Mouse (Mus musculus): ENCODE measurements at regions not wholly inside any gene's neighbourhood (a gene's known extent, or its start where the extent isn't known, plus 50 kb on each side); places are given as distances from the start of the nearest gene placed in this dataset.

- no peak overlapping the region for H3K9ac ChIP-seq (ENCODE audit: low read length)
- 39% methylated on average over 1 of the region's 1 CpGs for WGBS
- H3K27me3 ChIP-seq (ENCODE audit: control insufficient read depth, insufficient read depth, low read length), result no peaks in the 10 kb centered on the region
- no peaks in the 10 kb centered on the region for H3K36me3 ChIP-seq (ENCODE audit: control insufficient read depth, insufficient read depth, low read length)
- H3K9me3 ChIP-seq (ENCODE audit: control insufficient read depth, low read length), result no peaks in the 10 kb centered on the region
- no peak for DNase-seq (ENCODE audit: low spot score)
- ATAC-seq (ENCODE audit: low FRiP score, low TSS enrichment), result no peak
- no peak overlapping the region for H3K4me2 ChIP-seq (replicated peaks; ENCODE audit: low read depth)
- no peak overlapping the region for H3K27ac ChIP-seq (replicated peaks)
- TF ChIP-seq EP300 (optimal IDR thresholded peaks at IDR 0.05), result no peak
- no peak for TF ChIP-seq CTCF (IDR thresholded peaks at IDR 0.05; ENCODE audit: low read depth)
- no peak overlapping the region for H3K4me3 ChIP-seq (ENCODE audit: low read depth, low read length)
- no peaks in the 10 kb centered on the region for H3K4me1 ChIP-seq (replicated peaks; ENCODE audit: control insufficient read depth, insufficient read depth)
Observed at GRCm38 (mm10) chr9:91140651-91141050, 221.6 kb upstream of the Zic4 start.

- H3K4me1 ChIP-seq (replicated peaks; ENCODE audit: control insufficient read depth, insufficient read depth), result no peaks in the 10 kb centered on the region
- H3K27me3 ChIP-seq (ENCODE audit: control insufficient read depth, insufficient read depth, low read length), result no peaks in the 10 kb centered on the region
- TF ChIP-seq EP300 (optimal IDR thresholded peaks at IDR 0.05), result no peak
- TF ChIP-seq CTCF (IDR thresholded peaks at IDR 0.05; ENCODE audit: low read depth), result no peak
- H3K4me3 ChIP-seq (ENCODE audit: low read depth, low read length), result no peak overlapping the region
- no peak overlapping the region for H3K27ac ChIP-seq (replicated peaks)
- 87% methylated on average over 11 of the region's 11 CpGs for WGBS
- H3K4me2 ChIP-seq (replicated peaks; ENCODE audit: low read depth), result no peak overlapping the region
- DNase-seq (ENCODE audit: low spot score) (no peak), ATAC-seq (ENCODE audit: low FRiP score, low TSS enrichment) (no peak)
- no peak overlapping the region for H3K9ac ChIP-seq (ENCODE audit: low read length)
- no peaks in the 10 kb centered on the region for H3K36me3 ChIP-seq (ENCODE audit: control insufficient read depth, insufficient read depth, low read length)
- no peaks in the 10 kb centered on the region for H3K9me3 ChIP-seq (ENCODE audit: control insufficient read depth, low read length)
Observed at GRCm38 (mm10) chr9:91151893-91152292, 210.3 kb upstream of the Zic4 start.

- no peak for ATAC-seq (ENCODE audit: low FRiP score, low TSS enrichment)
- Histone ChIP-seq H3K36me3 (ENCODE audit: control insufficient read depth, insufficient read depth, low read length) (no peaks in the 10 kb centered on the region), H3K4me2 (replicated peaks; ENCODE audit: low read depth) (no peak overlapping the region), H3K9me3 (ENCODE audit: control insufficient read depth, low read length) (no peaks in the 10 kb centered on the region), H3K4me1 (replicated peaks; ENCODE audit: control insufficient read depth, insufficient read depth) (no peaks in the 10 kb centered on the region), H3K9ac (ENCODE audit: low read length) (no peak overlapping the region), H3K27me3 (ENCODE audit: control insufficient read depth, insufficient read depth, low read length) (no peaks in the 10 kb centered on the region), H3K27ac (replicated peaks) (no peak overlapping the region), H3K4me3 (ENCODE audit: low read depth, low read length) (no peak overlapping the region)
- TF ChIP-seq EP300 (optimal IDR thresholded peaks at IDR 0.05), result no peak
- TF ChIP-seq CTCF (IDR thresholded peaks at IDR 0.05; ENCODE audit: low read depth), result no peak
- DNase-seq (ENCODE audit: low spot score), result no peak
- 77% methylated on average over 2 of the region's 2 CpGs for WGBS
Observed at GRCm38 (mm10) chr9:91159311-91159710, 202.9 kb upstream of the Zic4 start.

- no peaks in the 10 kb centered on the region for H3K4me1 ChIP-seq (replicated peaks; ENCODE audit: control insufficient read depth, insufficient read depth)
- H3K9ac ChIP-seq (ENCODE audit: low read length), result no peak overlapping the region
- no peaks in the 10 kb centered on the region for H3K27me3 ChIP-seq (ENCODE audit: control insufficient read depth, insufficient read depth, low read length)
- H3K36me3 ChIP-seq (ENCODE audit: control insufficient read depth, insufficient read depth, low read length), result no peaks in the 10 kb centered on the region
- H3K4me2 ChIP-seq (replicated peaks; ENCODE audit: low read depth), result no peak overlapping the region
- no peak overlapping the region for H3K27ac ChIP-seq (replicated peaks)
- H3K9me3 ChIP-seq (ENCODE audit: control insufficient read depth, low read length), result no peaks in the 10 kb centered on the region
- no peak for TF ChIP-seq EP300 (optimal IDR thresholded peaks at IDR 0.05)
- DNase-seq (ENCODE audit: low spot score) (no peak), ATAC-seq (ENCODE audit: low FRiP score, low TSS enrichment) (no peak)
- H3K4me3 ChIP-seq (ENCODE audit: low read depth, low read length), result no peak overlapping the region
Observed at GRCm38 (mm10) chr9:91167871-91168270, 194.3 kb upstream of the Zic4 start.

- 46% methylated on average over 4 of the region's 4 CpGs for WGBS
- H3K4me1 ChIP-seq (replicated peaks; ENCODE audit: control insufficient read depth, insufficient read depth), result no peaks in the 10 kb centered on the region
- no peaks in the 10 kb centered on the region for H3K9me3 ChIP-seq (ENCODE audit: control insufficient read depth, low read length)
- H3K9ac ChIP-seq (ENCODE audit: low read length), result no peak overlapping the region
- no peaks in the 10 kb centered on the region for H3K27me3 ChIP-seq (ENCODE audit: control insufficient read depth, insufficient read depth, low read length)
- TF ChIP-seq EP300 (optimal IDR thresholded peaks at IDR 0.05), result no peak
- no peak for TF ChIP-seq CTCF (IDR thresholded peaks at IDR 0.05; ENCODE audit: low read depth)
- H3K36me3 ChIP-seq (ENCODE audit: control insufficient read depth, insufficient read depth, low read length), result no peaks in the 10 kb centered on the region
- H3K4me2 ChIP-seq (replicated peaks; ENCODE audit: low read depth), result no peak overlapping the region
- no peak overlapping the region for H3K27ac ChIP-seq (replicated peaks)
- no peak overlapping the region for H3K4me3 ChIP-seq (ENCODE audit: low read depth, low read length)
- no peak for ATAC-seq (ENCODE audit: low FRiP score, low TSS enrichment)
- no peak for DNase-seq (ENCODE audit: low spot score)
Observed at GRCm38 (mm10) chr9:91193221-91193620, 169.0 kb upstream of the Zic4 start.

- TF ChIP-seq EP300 (optimal IDR thresholded peaks at IDR 0.05) (no peak), CTCF (IDR thresholded peaks at IDR 0.05; ENCODE audit: low read depth) (no peak)
- WGBS, result 58% methylated on average over 3 of the region's 3 CpGs
- Histone ChIP-seq H3K9me3 (ENCODE audit: control insufficient read depth, low read length) (no peaks in the 10 kb centered on the region), H3K4me2 (replicated peaks; ENCODE audit: low read depth) (no peak overlapping the region), H3K4me3 (ENCODE audit: low read depth, low read length) (no peak overlapping the region), H3K27ac (replicated peaks) (no peak overlapping the region), H3K4me1 (replicated peaks; ENCODE audit: control insufficient read depth, insufficient read depth) (no peaks in the 10 kb centered on the region), H3K27me3 (ENCODE audit: control insufficient read depth, insufficient read depth, low read length) (no peaks in the 10 kb centered on the region), H3K9ac (ENCODE audit: low read length) (no peak overlapping the region), H3K36me3 (ENCODE audit: control insufficient read depth, insufficient read depth, low read length) (no peaks in the 10 kb centered on the region)
- ATAC-seq (ENCODE audit: low FRiP score, low TSS enrichment) (no peak), DNase-seq (ENCODE audit: low spot score) (no peak)
Observed at GRCm38 (mm10) chr9:91193954-91194353, 168.3 kb upstream of the Zic4 start.

Measured in stomach, postnatal 0 days (tissue).